Mouse (Mus musculus) ovary, adult 2 months (tissue): ENCODE results near the gene Vmn1r101. TPM values are rescaled to one million over a fixed set of nuclear protein-coding genes. Genes with fewer than 3 reads are reported as not detected.

Experiments
- polyA plus RNA-seq: library from polyadenylated mRNA; depleted of rRNA; stranded (reverse); fragments of >200 nt; gene quantifications from 2 replicates; pipeline ENCODE4 v1.2.3, GENCODE M21; 2012; rRNA removed

The Vmn1r101 gene
- polyA plus RNA-seq: not detected in 2 replicates

DNA sequence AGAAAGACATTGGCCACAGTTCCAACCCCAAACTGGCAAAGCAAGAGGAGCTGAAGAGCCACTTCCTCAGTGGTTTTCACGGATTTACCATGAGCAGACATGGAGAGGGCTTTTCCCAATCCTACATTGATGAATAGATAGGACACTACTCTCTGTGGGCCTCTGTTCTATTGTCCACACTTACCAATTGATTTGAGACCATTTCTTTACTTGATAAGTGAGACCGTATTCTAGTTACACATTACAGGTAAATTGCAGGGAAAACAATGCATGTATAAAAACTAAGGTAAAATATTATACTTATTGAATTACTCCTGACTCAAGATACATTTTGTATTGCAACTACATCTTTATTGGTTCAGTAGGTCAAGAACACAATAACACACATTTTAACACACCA lies at the start of gene Vmn1r101:
Vmn1r101 (minus strand) TSS at position 101 of the 400 bp plus-strand sequence.

DNA sequence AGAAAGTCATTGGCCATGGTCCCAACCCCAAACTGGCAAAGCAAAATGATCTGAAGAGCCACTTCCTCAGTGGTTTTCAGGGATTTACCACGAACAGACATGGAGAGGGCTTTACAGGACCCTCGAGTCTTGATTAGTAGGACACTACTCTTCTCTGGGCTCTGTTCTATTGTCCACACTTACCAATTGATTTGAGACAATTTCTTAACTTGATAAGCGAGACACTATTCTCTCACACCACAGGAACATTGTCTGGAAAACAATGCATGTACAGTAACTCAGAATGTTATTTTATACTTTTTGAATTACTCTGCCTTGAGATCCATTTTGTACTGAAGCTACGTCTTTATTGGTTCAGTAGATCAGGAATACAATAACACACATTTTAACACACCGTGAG lies 32.4 kb upstream of the Vmn1r101 start, which contains the start of gene Gm10670:
Gm10670 (minus strand) TSS at position 101 of the 400 bp plus-strand sequence.

DNA sequence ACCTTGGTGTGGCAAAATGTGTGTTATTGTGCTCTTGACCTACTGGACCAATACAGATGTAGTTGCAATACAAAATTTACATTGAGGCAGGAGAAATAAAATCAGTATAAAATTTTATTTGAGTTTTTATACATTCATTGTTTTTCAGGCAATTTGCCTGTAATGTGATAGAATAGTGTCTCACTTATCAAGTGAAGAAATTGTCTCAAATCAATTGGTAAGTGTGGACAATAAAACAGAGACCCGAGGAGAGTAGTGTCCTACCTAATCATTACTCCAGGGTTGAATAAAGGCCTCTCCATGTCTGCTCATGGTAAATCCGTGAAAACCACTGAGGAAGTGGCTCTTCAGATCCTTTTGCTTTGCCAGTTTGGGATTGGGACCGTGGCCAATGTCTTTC lies 24.8 kb downstream of the Vmn1r101 start, which contains the start of gene Vmn1r100:
Vmn1r100 (plus strand) TSS at position 301 of the 400 bp plus-strand sequence.

Other genes with a start within 250 kb of the Vmn1r101 start
- gene Vmn1r95, start 248.9 kb downstream of the Vmn1r101 start, polyA plus RNA-seq: not detected in 2 replicates
- not detected in 2 replicates for gene Gm6164, start 237.0 kb downstream of the Vmn1r101 start, polyA plus RNA-seq
- gene Gm4498, start 208.8 kb downstream of the Vmn1r101 start, polyA plus RNA-seq: not detected in 2 replicates
- not detected in 2 replicates for gene Gm5890, start 179.8 kb downstream of the Vmn1r101 start, polyA plus RNA-seq
- gene Gm4133, start 108.5 kb downstream of the Vmn1r101 start, polyA plus RNA-seq: not detected in 2 replicates
- gene Gm5728, start 67.2 kb downstream of the Vmn1r101 start, polyA plus RNA-seq: not detected in 2 replicates
- gene Vmn1r100, start 24.7 kb downstream of the Vmn1r101 start, polyA plus RNA-seq: not detected in 2 replicates
- gene Gm10670, start 32.3 kb upstream of the Vmn1r101 start, polyA plus RNA-seq: not detected in 2 replicates
- gene Vmn1r103, start 67.9 kb upstream of the Vmn1r101 start, polyA plus RNA-seq: not detected in 2 replicates
- not detected in 2 replicates for gene Vmn1r104, start 91.2 kb upstream of the Vmn1r101 start, polyA plus RNA-seq
- gene Gm5726, start 103.2 kb upstream of the Vmn1r101 start, polyA plus RNA-seq: not detected in 2 replicates
- gene Gm4141, start 133.6 kb upstream of the Vmn1r101 start, polyA plus RNA-seq: not detected in 2 replicates
- gene Gm4513, start 156.4 kb upstream of the Vmn1r101 start, polyA plus RNA-seq: not detected in 2 replicates
- not detected in 2 replicates for gene Vmn1r107, start 226.3 kb upstream of the Vmn1r101 start, polyA plus RNA-seq